Mouse (Mus musculus) liver, adult (tissue): ENCODE measurements around the gene Hif3a.

ENCODE experiments used
- GATA4 ChIP-seq: IDR thresholded peaks from 2 replicates; pipeline ENCODE4 v1.6.1; 2014; ENCODE audit warnings: mild to moderate bottlenecking, low read length; ENCODE audit not compliant: insufficient replicate concordance

Hif3a gene

GRCm38 (mm10) chr7:17030239-17030638 lies 32.0 kb downstream of the Hif3a start:
- no peak for TF ChIP-seq GATA4

- TF ChIP-seq GATA4: no peak
Measured at GRCm38 (mm10) chr7:17028923-17029322, 33.3 kb downstream of the Hif3a start.

- peak; percentile 48; the same call in 1 of the 2 replicates for TF ChIP-seq GATA4
Measured at GRCm38 (mm10) chr7:17027588-17028343, 34.5 kb downstream of the Hif3a start, which contains the start of gene Ppp5c. Gene Ppp5c (minus strand): TSS chr7:17027924.

- TF ChIP-seq GATA4: no peak
Measured at GRCm38 (mm10) chr7:17026710-17027587, 35.3 kb downstream of the Hif3a start.

GRCm38 (mm10) chr7:17025896-17026622 lies 36.2 kb downstream of the Hif3a start:
- TF ChIP-seq GATA4: no peak

- TF ChIP-seq GATA4: no peak
Measured at GRCm38 (mm10) chr7:17025505-17025894, 36.7 kb downstream of the Hif3a start.

- TF ChIP-seq GATA4: no peak
Measured at GRCm38 (mm10) chr7:17024814-17025504, 37.3 kb downstream of the Hif3a start.

- no peak for TF ChIP-seq GATA4
Measured at GRCm38 (mm10) chr7:17024141-17024540, 38.1 kb downstream of the Hif3a start.

- no peak; the same call in 1 of the 2 replicates for TF ChIP-seq GATA4
Measured at GRCm38 (mm10) chr7:17023701-17024100, 38.5 kb downstream of the Hif3a start.

GRCm38 (mm10) chr7:17022176-17022575 lies 40.1 kb downstream of the Hif3a start:
- TF ChIP-seq GATA4: no peak

- no peak for TF ChIP-seq GATA4
Measured at GRCm38 (mm10) chr7:17019426-17020166, 42.6 kb downstream of the Hif3a start.

- no peak for TF ChIP-seq GATA4
Measured at GRCm38 (mm10) chr7:17017921-17018320, 44.3 kb downstream of the Hif3a start.

- TF ChIP-seq GATA4: no peak; the same call in 1 of the 2 replicates
Measured at GRCm38 (mm10) chr7:17017036-17017435, 45.2 kb downstream of the Hif3a start.

GRCm38 (mm10) chr7:17015381-17015780 lies 46.8 kb downstream of the Hif3a start:
- TF ChIP-seq GATA4: no peak
